Mouse (Mus musculus) limb, embryonic 11.5 days (tissue): ENCODE results near the gene Col6a5. TPM values are rescaled to one million over a fixed set of nuclear protein-coding genes. Genes with fewer than 3 reads are reported as not detected.

Source experiments
- ATAC-seq: fragments of 200-750 bp; cut with Nextera tagmentation; 2 replicates; pipeline ENCODE4 v1.8.0; 2017; ENCODE audit warnings: low read depth; ENCODE audit not compliant: insufficient number of reproducible peaks, low FRiP score, low TSS enrichment
- DNase-seq: peaks from one replicate; pipeline ENCODE4 v3.0.0-alpha.2; 2015; ENCODE audit warnings: low spot score
- H3K27ac ChIP-seq: fragments of 300-500 bp; sonication (generic); replicated peaks from 2 replicates; pipeline ENCODE4 v1.5.1; 2014; ENCODE audit warnings: low read depth, mild to moderate bottlenecking, low read length
- H3K27me3 ChIP-seq: fragments of 300-500 bp; sonication (generic); 2 replicates; pipeline ENCODE4 v1.6.1; 2014; ENCODE audit warnings: mild to moderate bottlenecking, low read length, mixed read lengths; ENCODE audit not compliant: control insufficient read depth, insufficient read depth
- H3K36me3 ChIP-seq: fragments of 300-500 bp; sonication (generic); 2 replicates; pipeline ENCODE4 v1.6.1; 2014; ENCODE audit warnings: mild to moderate bottlenecking, low read length, moderate library complexity, mixed read lengths; ENCODE audit not compliant: control insufficient read depth, insufficient read depth
- H3K4me1 ChIP-seq: fragments of 300-500 bp; sonication (generic); 2 replicates; pipeline ENCODE4 v1.6.1; 2014; ENCODE audit warnings: low read length, mixed read lengths; ENCODE audit not compliant: control insufficient read depth, insufficient read depth
- H3K4me2 ChIP-seq: fragments of 300-500 bp; sonication (generic); 2 replicates; pipeline ENCODE4 v1.6.1; 2014; ENCODE audit warnings: low read depth, mild to moderate bottlenecking, moderate library complexity; ENCODE audit not compliant: severe bottlenecking
- H3K4me3 ChIP-seq: fragments of 300-500 bp; sonication (generic); 2 replicates; pipeline ENCODE4 v1.5.1; 2014; ENCODE audit warnings: low read depth, low read length
- H3K9ac ChIP-seq: fragments of 300-500 bp; sonication (generic); 2 replicates; pipeline ENCODE4 v1.6.1; 2014; ENCODE audit warnings: mild to moderate bottlenecking, low read length
- H3K9me3 ChIP-seq: fragments of 300-500 bp; sonication (generic); 2 replicates; pipeline ENCODE4 v1.6.1; 2016; ENCODE audit warnings: low read length; ENCODE audit not compliant: control insufficient read depth
- WGBS: fragments of 180-500 bp; shearing (Covaris S2); extraction: QIAGEN DNeasy Blood & Tissue Kit; methylation state at CpG from one replicate; pipeline ENCODE4 v1.1.7; 2014; 5-methylcytosine and 5-hydroxymethylcytosine counted together
- polyA plus RNA-seq: library from polyadenylated mRNA; unstranded; fragments of >200 nt; fragmentation: Nextera tagmentation; extraction: Ambion mirVana; gene quantifications from 2 replicates; pipeline ENCODE4 v1.2.1, GENCODE M21; 2014

Col6a5 gene
- polyA plus RNA-seq, 1 experiment from 2014 or later: 0.19 TPM

DNA sequence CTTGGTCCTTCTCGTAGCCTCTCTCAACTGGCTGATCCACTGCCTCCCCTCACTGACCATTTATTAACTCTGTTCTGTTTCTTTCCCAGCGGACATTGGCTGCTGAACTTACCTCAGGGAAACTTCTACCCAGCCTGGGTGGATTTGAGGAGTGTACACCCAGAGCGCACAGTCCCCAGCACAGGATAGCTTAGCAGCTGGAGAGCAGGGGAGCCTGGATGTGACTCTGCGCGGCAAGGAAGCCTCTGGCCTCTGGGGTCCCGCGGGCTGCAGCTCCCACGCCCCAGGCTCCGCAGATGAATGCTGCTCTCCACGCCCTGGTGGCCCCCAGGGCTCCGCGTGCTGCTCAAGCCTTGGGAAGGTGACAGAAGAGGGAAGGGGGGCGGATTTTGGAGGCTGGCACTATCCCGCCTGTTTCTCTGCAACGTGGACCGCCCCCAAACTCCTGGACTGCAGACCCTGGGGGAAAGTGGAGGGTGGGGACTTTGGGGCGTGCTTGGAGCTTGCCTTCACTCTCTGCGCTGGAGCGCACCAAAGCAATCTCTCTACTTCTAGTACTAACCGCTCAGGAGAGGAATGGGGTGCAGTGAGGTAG lies 132.6 kb downstream of the Col6a5 start, which contains the start of gene Col6a6:
Gene Col6a6, minus strand, starts transcription at position 370 of the 595 bp plus-strand sequence.
- peak; percentile 23 for DNase-seq
- ATAC-seq: no peak

DNA sequence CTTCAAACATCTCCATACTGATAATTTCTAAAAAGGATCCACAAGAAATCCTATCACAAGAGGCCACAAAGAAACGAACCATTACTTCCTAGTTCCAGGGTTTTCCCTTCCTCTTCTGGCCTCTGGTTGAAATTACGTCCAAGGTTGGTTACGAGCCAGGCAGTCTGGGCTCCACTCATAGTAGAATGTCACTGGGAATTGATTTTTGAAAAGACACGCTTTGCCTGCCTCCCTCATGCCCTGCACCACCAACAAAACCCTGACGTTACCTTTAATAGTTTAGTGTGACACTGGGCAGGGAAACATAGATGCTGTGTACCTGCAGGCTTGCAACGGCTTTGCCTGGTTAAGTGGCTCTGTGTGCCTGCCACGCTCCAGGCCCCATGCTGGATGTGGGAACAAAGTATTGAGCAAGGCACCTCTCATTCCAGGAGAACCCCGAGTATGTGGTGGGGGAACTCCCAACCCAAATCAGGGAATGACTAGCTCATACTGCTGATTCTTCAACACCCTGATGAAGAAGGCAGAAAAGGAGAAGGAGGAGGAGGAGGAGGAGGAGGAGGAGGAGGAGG lies 133.3 kb downstream of the Col6a5 start:
- no peak overlapping the region for H3K4me2 ChIP-seq
- ATAC-seq (no peak), DNase-seq (no peak)
- H3K4me1 ChIP-seq: peaks cover 3% of the 10 kb centered on the region; the same call in 1 of the 2 replicates
- no peak overlapping the region for H3K27ac ChIP-seq
- no peaks in the 10 kb centered on the region for H3K36me3 ChIP-seq
- WGBS: 68% methylated on average over 8 of the region's 8 CpGs
- H3K9ac ChIP-seq: no peak overlapping the region
- H3K27me3 ChIP-seq: no peaks in the 10 kb centered on the region
- no peaks in the 10 kb centered on the region for H3K9me3 ChIP-seq
- no peak overlapping the region for H3K4me3 ChIP-seq

More for the DNA sequence above, 132.6 kb downstream of the Col6a5 start, which contains the start of gene Col6a6:
- peaks cover 3% of the 10 kb centered on the region; the same call in 1 of the 2 replicates for H3K4me1 ChIP-seq
- no peak within 1 kb of the TSS for H3K27ac ChIP-seq
- H3K4me2 ChIP-seq: peak within 1 kb of the TSS; percentile 34; the same call in 1 of the 2 replicates
- no peaks in the 10 kb centered on the region for H3K27me3 ChIP-seq
- no peaks in the 10 kb centered on the region for H3K36me3 ChIP-seq
- WGBS: 12% methylated on average over 20 of the region's 20 CpGs
- peak within 1 kb of the TSS; percentile 9; the same call in 1 of the 2 replicates for H3K4me3 ChIP-seq
- no peaks in the 10 kb centered on the region for H3K9me3 ChIP-seq
- no peak within 1 kb of the TSS for H3K9ac ChIP-seq

- Histone ChIP-seq H3K9ac (no peak overlapping the region), H3K4me3 (no peak overlapping the region), H3K27ac (no peak overlapping the region), H3K27me3 (no peaks in the 10 kb centered on the region), H3K9me3 (no peaks in the 10 kb centered on the region), H3K4me1 (no peaks in the 10 kb centered on the region), H3K4me2 (no peak overlapping the region), H3K36me3 (no peaks in the 10 kb centered on the region)
- ATAC-seq (no peak), DNase-seq (no peak)
- 91% methylated on average over 6 of the region's 6 CpGs for WGBS
Observed at GRCm38 (mm10) chr9:105820711-105821110, 139.7 kb downstream of the Col6a5 start.

DNA sequence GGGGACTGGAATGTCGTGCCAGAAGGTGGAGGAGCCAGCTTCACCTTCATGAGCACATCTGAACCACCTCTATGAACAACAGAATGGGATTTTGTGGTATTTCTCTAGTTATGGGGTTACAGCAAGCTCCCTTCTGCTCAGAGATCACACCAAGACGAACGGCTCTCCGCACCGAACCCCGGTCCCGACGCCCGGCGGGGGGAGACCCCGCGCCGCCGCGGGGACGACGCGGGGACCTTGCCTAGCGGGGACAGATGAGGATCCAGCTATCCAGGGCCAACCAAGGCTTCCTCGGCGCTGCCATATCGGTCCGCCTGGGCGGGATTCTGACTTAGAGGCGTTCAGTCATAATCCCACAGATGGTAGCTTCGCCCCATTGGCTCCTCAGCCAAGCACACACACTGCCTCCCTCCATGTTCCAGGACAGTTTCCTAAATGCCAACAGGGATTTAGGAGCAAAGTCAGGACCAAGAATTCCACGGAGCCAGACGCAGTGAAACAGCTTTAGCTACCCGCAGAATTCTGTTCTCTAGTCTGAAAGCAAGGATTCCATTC lies 141.2 kb downstream of the Col6a5 start:
- H3K4me2 ChIP-seq: no peak overlapping the region
- H3K27me3 ChIP-seq: no peaks in the 10 kb centered on the region
- H3K36me3 ChIP-seq: no peaks in the 10 kb centered on the region
- no peak overlapping the region for H3K27ac ChIP-seq
- ATAC-seq (no peak), DNase-seq (no peak)
- no peaks in the 10 kb centered on the region for H3K9me3 ChIP-seq
- no peak overlapping the region for H3K9ac ChIP-seq
- H3K4me3 ChIP-seq: no peak overlapping the region
- WGBS: 70% methylated on average over 29 of the region's 29 CpGs
- no peaks in the 10 kb centered on the region for H3K4me1 ChIP-seq

DNA sequence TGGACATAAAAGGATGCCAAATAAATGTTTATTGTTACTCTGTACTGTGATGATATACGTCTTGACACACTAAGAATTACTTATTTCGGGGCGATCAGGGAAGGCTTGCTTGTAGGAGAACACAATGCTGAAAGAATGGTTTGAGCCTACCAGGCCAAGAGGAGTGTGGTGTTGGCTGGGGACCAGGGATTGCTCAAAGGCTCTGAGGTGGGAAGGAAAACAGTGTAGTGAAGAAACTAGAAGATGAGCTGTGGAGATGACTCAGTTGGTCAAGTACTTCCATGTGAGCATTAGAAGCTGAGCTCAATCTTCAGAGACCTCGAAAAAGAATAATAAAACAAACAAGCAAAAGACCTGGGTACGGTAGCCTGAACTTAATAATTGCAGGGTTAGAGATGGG lies 146.0 kb downstream of the Col6a5 start:
- 94% methylated on average over 5 of the region's 5 CpGs for WGBS

DNA sequence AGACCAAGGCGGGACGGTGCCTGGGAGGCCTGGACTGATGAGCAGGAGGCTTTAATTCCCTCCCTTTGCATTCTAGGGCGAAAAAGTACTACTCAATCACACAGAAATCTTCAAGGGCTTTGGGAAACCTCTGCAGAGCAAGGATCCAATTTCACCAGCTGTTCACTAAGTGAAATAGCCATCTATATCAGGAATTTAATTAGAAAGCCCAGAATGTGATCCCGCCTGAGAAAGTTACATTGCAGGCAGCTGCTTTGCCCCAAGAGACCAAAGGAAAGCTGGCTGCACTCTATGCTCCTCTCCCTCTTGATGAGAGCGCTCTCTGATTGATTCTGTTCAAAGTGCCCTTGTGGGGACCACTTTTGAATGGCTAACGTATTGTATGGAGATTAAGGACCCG lies 149.0 kb downstream of the Col6a5 start:
- DNase-seq: no peak
- H3K36me3 ChIP-seq: no peaks in the 10 kb centered on the region
- H3K4me1 ChIP-seq: no peaks in the 10 kb centered on the region
- ATAC-seq: no peak
- no peaks in the 10 kb centered on the region for H3K27me3 ChIP-seq
- no peak overlapping the region for H3K27ac ChIP-seq
- no peak overlapping the region for H3K9ac ChIP-seq
- WGBS: 67% methylated on average over 7 of the region's 7 CpGs
- H3K9me3 ChIP-seq: no peaks in the 10 kb centered on the region
- no peak overlapping the region for H3K4me3 ChIP-seq
- H3K4me2 ChIP-seq: no peak overlapping the region

More for the DNA sequence above, 146.0 kb downstream of the Col6a5 start:
- no peaks in the 10 kb centered on the region for H3K4me1 ChIP-seq
- H3K27ac ChIP-seq: no peak overlapping the region
- no peaks in the 10 kb centered on the region for H3K36me3 ChIP-seq
- H3K9ac ChIP-seq: no peak overlapping the region
- no peaks in the 10 kb centered on the region for H3K27me3 ChIP-seq
- DNase-seq (no peak), ATAC-seq (no peak)
- no peak overlapping the region for H3K4me2 ChIP-seq
- no peak overlapping the region for H3K4me3 ChIP-seq
- H3K9me3 ChIP-seq: no peaks in the 10 kb centered on the region

GRCm38 (mm10) chr9:105808920-105809505 lies 151.4 kb downstream of the Col6a5 start:
- no peaks in the 10 kb centered on the region for H3K27me3 ChIP-seq
- ATAC-seq (no peak), DNase-seq (no peak)
- no peak overlapping the region for H3K4me3 ChIP-seq
- H3K4me1 ChIP-seq: no peaks in the 10 kb centered on the region
- no peak overlapping the region for H3K4me2 ChIP-seq
- 86% methylated on average over 17 of the region's 17 CpGs for WGBS
- no peaks in the 10 kb centered on the region for H3K36me3 ChIP-seq
- no peak overlapping the region for H3K27ac ChIP-seq
- no peaks in the 10 kb centered on the region for H3K9me3 ChIP-seq
- H3K9ac ChIP-seq: no peak overlapping the region
